10 mouse cellular contexts compared by ENCODE assay signal in genomic region chr5:101288358-101288757, GRCm38 (mm10).
DNase-seq lines count a peak whose midpoint lies in the region; ATAC-seq and TF ChIP-seq lines count a peak whose summit lies in the region.
"Had no signal": no experiment of that assay in that cellular context is flagged by ENCODE, and none has a peak within 500 bp of the region (broad histone marks: within the 10 kb centered on the region; RNA-seq: fewer than 3 reads in every experiment).

No protein-coding gene starts in this region.

- POLR2A ChIA-PET in Patski (lab: Charles Lee) = no interaction called here

- CTCF ChIA-PET in Patski (lab: Charles Lee) = interaction anchor here (1.0 to 2.4 kb wide), 5 partner anchors 15 to 268 kb away, joined by 3 to 8 read pairs (median 3); no protein-coding TSS in a partner anchor

- TF ChIP-seq POLR2A in liver, adult 2 months (IDR thresholded peaks at IDR 0.05; ENCODE audit: extremely low read depth, insufficient read depth, low read length) = no peak

- in situ Hi-C loops in Patski (cut with MboI; ENCODE audit: low pct_unique_long_range_greater_than_20kb) = loop anchor here (5.0 kb wide), 1 partner anchor 271 kb away; no protein-coding TSS in a partner anchor

- no peak overlapping the region for H3K4me2 ChIP-seq in hindbrain, embryonic 11.5 days (replicated peaks; ENCODE audit: low read depth, low read length)
- no peak overlapping the region for H3K4me2 ChIP-seq in hindbrain, embryonic 12.5 days (replicated peaks)
- no peak overlapping the region for H3K4me2 ChIP-seq in embryonic facial prominence, embryonic 11.5 days (ENCODE audit: low read depth, low read length)
- H3K4me2 ChIP-seq: embryonic facial prominence, embryonic 12.5 days; neural tube, embryonic 12.5 days had no signal

- H3K9me3 ChIP-seq in hindbrain, embryonic 11.5 days (ENCODE audit: control insufficient read depth, low read length) = no peaks in the 10 kb centered on the region
- H3K9me3 ChIP-seq in hindbrain, embryonic 12.5 days (replicated peaks) = no peaks in the 10 kb centered on the region
- H3K9me3 ChIP-seq in embryonic facial prominence, embryonic 11.5 days (replicated peaks; ENCODE audit: control insufficient read depth, low read length) = no peaks in the 10 kb centered on the region
- H3K9me3 ChIP-seq: embryonic facial prominence, embryonic 12.5 days; neural tube, embryonic 12.5 days had no signal

- H3K79me2 ChIP-seq in liver, adult 2 months (ENCODE audit: control insufficient read depth, insufficient read depth, low read length) = no peaks in the 10 kb centered on the region

- H3K4me1 ChIP-seq in hindbrain, embryonic 11.5 days (replicated peaks; ENCODE audit: control insufficient read depth, insufficient read depth, low read length) = no peaks in the 10 kb centered on the region
- no peaks in the 10 kb centered on the region for H3K4me1 ChIP-seq in hindbrain, embryonic 12.5 days
- no peaks in the 10 kb centered on the region for H3K4me1 ChIP-seq in embryonic facial prominence, embryonic 11.5 days (ENCODE audit: control insufficient read depth, insufficient read depth, low read length)
- no peaks in the 10 kb centered on the region for H3K4me1 ChIP-seq in liver, adult 2 months (ENCODE audit: control insufficient read depth, insufficient read depth, low read length)
- H3K4me1 ChIP-seq: embryonic facial prominence, embryonic 12.5 days; neural tube, embryonic 12.5 days had no signal

- ATAC-seq in hindbrain, embryonic 11.5 days (ENCODE audit: low FRiP score) = no peak
- no peak for ATAC-seq in hindbrain, embryonic 12.5 days (ENCODE audit: low FRiP score)
- ATAC-seq in Patski = peak; percentile 33
- no peak for ATAC-seq in embryonic facial prominence, embryonic 11.5 days (replicated peaks; ENCODE audit: insufficient number of reproducible peaks, low FRiP score, low TSS enrichment, low read depth)

- H3K9ac ChIP-seq in hindbrain, embryonic 11.5 days (ENCODE audit: low read depth, low read length) = no peak overlapping the region
- H3K9ac ChIP-seq in hindbrain, embryonic 12.5 days = no peak overlapping the region
- H3K9ac ChIP-seq in embryonic facial prominence, embryonic 11.5 days (replicated peaks; ENCODE audit: low read length) = no peak overlapping the region
- H3K9ac ChIP-seq in liver, adult 2 months (ENCODE audit: low read depth, low read length) = no peak overlapping the region
- H3K9ac ChIP-seq: embryonic facial prominence, embryonic 12.5 days; neural tube, embryonic 12.5 days had no signal

- no peaks in the 10 kb centered on the region for H3K27me3 ChIP-seq in hindbrain, embryonic 11.5 days (ENCODE audit: control insufficient read depth, insufficient read depth, low read length)
- no peaks in the 10 kb centered on the region; the same call in 1 of the 2 replicates for H3K27me3 ChIP-seq in hindbrain, embryonic 12.5 days
- no peaks in the 10 kb centered on the region for H3K27me3 ChIP-seq in Patski
- no peaks in the 10 kb centered on the region for H3K27me3 ChIP-seq in embryonic facial prominence, embryonic 11.5 days (ENCODE audit: control insufficient read depth, insufficient read depth, low read length)
- H3K27me3 ChIP-seq in liver, adult 2 months (ENCODE audit: control insufficient read depth, insufficient read depth, low read length) = no peaks in the 10 kb centered on the region
- H3K27me3 ChIP-seq: embryonic facial prominence, embryonic 12.5 days; neural tube, embryonic 12.5 days had no signal

- TF ChIP-seq CTCF in Patski (IDR thresholded peaks at IDR 0.05) = peak; percentile 83
- TF ChIP-seq CTCF in liver, adult 2 months (IDR thresholded peaks at IDR 0.05; ENCODE audit: low read depth, low read length) = peak; percentile 56

- no peak overlapping the region for H3K27ac ChIP-seq in hindbrain, embryonic 11.5 days (ENCODE audit: low read depth, low read length)
- H3K27ac ChIP-seq in hindbrain, embryonic 12.5 days = no peak overlapping the region
- no peak overlapping the region for H3K27ac ChIP-seq in embryonic facial prominence, embryonic 11.5 days (replicated peaks; ENCODE audit: low read depth, low read length)
- H3K27ac ChIP-seq in liver, adult 2 months (replicated peaks; ENCODE audit: insufficient read depth, low read depth, low read length) = no peak overlapping the region
- H3K27ac ChIP-seq: embryonic facial prominence, embryonic 12.5 days; neural tube, embryonic 12.5 days had no signal

- WGBS in hindbrain, embryonic 11.5 days = 67% methylated on average over 6 of the region's 6 CpGs
- WGBS in hindbrain, embryonic 12.5 days = 59% methylated on average over 6 of the region's 6 CpGs
- WGBS in embryonic facial prominence, embryonic 11.5 days = 52% methylated on average over 6 of the region's 6 CpGs
- 52% methylated on average over 6 of the region's 6 CpGs for whole genome bisulfite sequencing in liver, adult 2 months

- peak; percentile 56 for DNase-seq in hindbrain, embryonic 11.5 days (ENCODE audit: low spot score)
- peak; percentile 64 for DNase-seq in A20 (ENCODE audit: low read depth, low spot score)
- DNase-seq in Patski (ENCODE audit: low read depth, low spot score) = no peak
- DNase-seq in embryonic facial prominence, embryonic 11.5 days (ENCODE audit: low spot score) = peak; percentile 54
- DNase-seq in liver, adult 2 months (ENCODE audit: extremely low read depth, low read depth, low spot score) = no peak
- peak; percentile 78 for DNase-seq in testis, postnatal 10 days (ENCODE audit: low spot score)
- no peak for DNase-seq in adipocyte (ENCODE audit: low spot score)

- H3K4me3 ChIP-seq in hindbrain, embryonic 11.5 days (ENCODE audit: low read depth, low read length) = no peak overlapping the region
- no peak overlapping the region for H3K4me3 ChIP-seq in hindbrain, embryonic 12.5 days
- H3K4me3 ChIP-seq in embryonic facial prominence, embryonic 11.5 days (ENCODE audit: low read depth, low read length) = no peak overlapping the region
- no peak overlapping the region for H3K4me3 ChIP-seq in liver, adult 2 months (ENCODE audit: insufficient read depth, low read depth, low read length)
- H3K4me3 ChIP-seq: embryonic facial prominence, embryonic 12.5 days; neural tube, embryonic 12.5 days had no signal

- H3K36me3 ChIP-seq in hindbrain, embryonic 11.5 days (ENCODE audit: control insufficient read depth, insufficient read depth, low read length) = no peaks in the 10 kb centered on the region
- no peaks in the 10 kb centered on the region for H3K36me3 ChIP-seq in hindbrain, embryonic 12.5 days
- no peaks in the 10 kb centered on the region for H3K36me3 ChIP-seq in embryonic facial prominence, embryonic 11.5 days (replicated peaks; ENCODE audit: control insufficient read depth, insufficient read depth, low read depth, low read length)
- no peaks in the 10 kb centered on the region for H3K36me3 ChIP-seq in liver, adult 2 months (ENCODE audit: control insufficient read depth, insufficient read depth, low read length)
- H3K36me3 ChIP-seq: embryonic facial prominence, embryonic 12.5 days; neural tube, embryonic 12.5 days had no signal

Comparison
In these comparisons a context has a peak if more than half of its experiments do, and no peak if none do; other contexts are left out.
1. DNase-seq: peak in hindbrain, embryonic 11.5 days (single experiment), A20 (single experiment), embryonic facial prominence, embryonic 11.5 days (single experiment) and testis, postnatal 10 days (single experiment); none in Patski (single experiment), liver, adult 2 months (single experiment) and adipocyte (single experiment).